In the genomic region with DNA sequence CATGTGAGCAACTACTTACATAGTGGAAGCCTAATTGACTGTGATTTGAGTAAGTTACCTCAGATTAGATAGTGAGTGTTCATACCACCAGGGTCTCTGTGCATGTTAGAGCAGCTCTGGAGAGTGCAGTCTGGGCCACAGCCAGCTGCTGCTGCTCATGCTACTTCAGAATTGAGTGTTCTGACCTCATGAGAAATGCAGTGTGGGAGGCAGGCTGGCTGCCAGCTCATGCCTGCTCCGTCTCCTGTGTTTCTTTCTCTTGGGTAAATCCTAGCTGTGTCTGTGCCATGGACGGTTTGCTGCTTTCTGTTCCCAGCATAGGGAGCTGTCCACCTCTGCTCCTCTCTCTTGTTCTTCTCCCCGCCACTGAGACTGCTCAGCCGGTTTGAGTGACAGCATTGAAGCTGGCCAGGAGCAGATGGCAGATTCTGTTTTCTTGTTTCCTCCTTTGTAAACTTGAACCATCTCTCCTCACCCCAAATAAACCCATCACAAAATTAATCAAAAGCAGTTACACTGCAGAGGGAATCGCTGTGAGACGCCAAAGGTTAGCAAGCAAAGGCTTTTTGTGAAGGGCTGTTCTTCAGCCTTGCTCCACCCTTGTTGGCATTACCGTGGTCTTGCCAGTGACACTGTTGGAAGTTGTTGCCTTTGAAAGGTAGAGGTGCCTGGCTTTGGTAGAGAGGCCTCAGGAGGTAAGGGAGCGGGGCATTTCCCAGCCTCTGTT, we compare ENCODE assay signal across 8 mouse cellular contexts. TPM values are rescaled to one million over a fixed set of nuclear protein-coding genes. Genes with fewer than 3 reads are reported as not detected.
A peak's percentile ranks its signal among the peaks of the same experiment; 100 is the strongest.
DNase-seq lines count a peak whose midpoint lies in the region; ATAC-seq lines count a peak whose summit lies in the region.

No protein-coding gene starts in this region.

- no peak overlapping the region; the same call in 1 of the 2 replicates for H3K4me2 ChIP-seq in midbrain, embryonic 15.5 days

- 21% methylated on average over 8 of the region's 8 CpGs for WGBS in midbrain, embryonic 15.5 days

- peaks cover 62% of the 10 kb centered on the region for H3K4me1 ChIP-seq in midbrain, embryonic 15.5 days

- DNase-seq in retina, postnatal 1 day: peak; percentile 36
- DNase-seq in retina, embryonic 14.5 days (ENCODE audit: low spot score): no peak
- DNase-seq in cerebellum, adult 8-10 months: peak; percentile 38
- DNase-seq in gastrocnemius, postnatal 25 days: peak; percentile 63
- peak; percentile 69 to 77 for DNase-seq in left cerebral cortex, postnatal 36 days (ENCODE audit: low spot score in 2 of 2)
- DNase-seq in thymus, postnatal 0 days (ENCODE audit: low spot score): peak; percentile 36

- H3K27me3 ChIP-seq in midbrain, embryonic 15.5 days (replicated peaks): no peaks in the 10 kb centered on the region

- peak; percentile 25 for ATAC-seq in inflammation-experienced regulatory T-cells, adult 6 months
- ATAC-seq in midbrain, embryonic 15.5 days (replicated peaks): peak; percentile 48

- peak overlapping the region; percentile 12 for H3K27ac ChIP-seq in midbrain, embryonic 15.5 days

- H3K4me3 ChIP-seq in midbrain, embryonic 15.5 days: no peak overlapping the region

- intact Hi-C loops in left cerebral cortex, postnatal 36 days (cut with DNase I): no loop called here

- no peak overlapping the region for H3K9ac ChIP-seq in midbrain, embryonic 15.5 days

- H3K36me3 ChIP-seq in midbrain, embryonic 15.5 days (replicated peaks): no peaks in the 10 kb centered on the region

- no peaks in the 10 kb centered on the region for H3K9me3 ChIP-seq in midbrain, embryonic 15.5 days

RNA-seq across cellular contexts. Expression of gene Ptpn1, which starts 10.5 kb away (rescaled TPM):
- total RNA-seq in gastrocnemius, postnatal 25 days (2021): 10 to 100 TPM; 13.5 to 14.3 TPM
- polyA plus RNA-seq in inflammation-experienced regulatory T-cells, adult 6 months (2017; shearing (Covaris generic)): 100 to 1,000 TPM; 121 to 180 (median 127) TPM
- total RNA-seq in left cerebral cortex, postnatal 36 days (2021): 10 to 100 TPM; 50.7 to 55.3 TPM
- polyA plus RNA-seq in midbrain, embryonic 15.5 days (2015; fragmentation: Nextera tagmentation; extraction: Ambion mirVana): 73.6 and 74.5 TPM in 2 replicates
- 102 and 110 TPM in 2 replicates for polyA plus RNA-seq in thymus, postnatal 0 days (2015; fragmentation: Nextera tagmentation; extraction: Ambion mirVana)
